Mouse (Mus musculus) ES-E14 (cell line): Measurements from ENCODE around the gene Iqcd. TPM values are rescaled to one million over a fixed set of nuclear protein-coding genes. Genes with fewer than 3 reads are reported as not detected.

ENCODE experiments used
- DNase-seq: peaks from one replicate; pipeline ENCODE4 v3.0.0-alpha.2; 2013; ENCODE audit warnings: low read depth, low spot score
- H3K27ac ChIP-seq: 2 replicates; pipeline ENCODE4 v1.5.1; 2012; ENCODE audit warnings: low read depth, mild to moderate bottlenecking, low read length, moderate library complexity, mixed read lengths; ENCODE audit not compliant: poor library complexity, insufficient read depth, severe bottlenecking
- H3K36me3 ChIP-seq: 2 replicates; pipeline ENCODE4 v1.6.1; 2012; ENCODE audit warnings: mild to moderate bottlenecking, low read length, moderate library complexity, mixed read lengths; ENCODE audit not compliant: control insufficient read depth, poor library complexity, insufficient read depth, severe bottlenecking
- H3K4me1 ChIP-seq, 2 experiments: fragments of 150-350 bp in 1 of 2; sonication (generic) in 1 of 2; 2 replicates each; pipeline ENCODE4 v1.6.1; 2012; ENCODE audit warnings: low read length in 2 of 2, mild to moderate bottlenecking in 1 of 2, mixed read lengths in 1 of 2; ENCODE audit not compliant: control insufficient read depth in 2 of 2, insufficient read depth in 2 of 2, poor library complexity in 1 of 2
- H3K4me3 ChIP-seq, 2 experiments: fragments of 150-350 bp in 1 of 2; sonication (generic) in 1 of 2; 2 replicates each; pipeline ENCODE4 v1.5.1; 2012; ENCODE audit warnings: low read length in 2 of 2, low read depth in 1 of 2, mild to moderate bottlenecking in 1 of 2, mixed read lengths in 1 of 2; ENCODE audit not compliant: insufficient read depth in 1 of 2, poor library complexity in 1 of 2, severe bottlenecking in 1 of 2
- H3K9ac ChIP-seq: 2 replicates; pipeline ENCODE4 v1.6.1; 2012; ENCODE audit warnings: low read depth, mild to moderate bottlenecking, low read length, mixed read lengths; ENCODE audit not compliant: poor library complexity, insufficient read depth, severe bottlenecking
- H3K9me3 ChIP-seq: fragments of 150-350 bp; sonication (generic); 2 replicates; pipeline ENCODE4 v1.6.1; 2012; ENCODE audit warnings: low read depth, mild to moderate bottlenecking, low read length; ENCODE audit not compliant: control insufficient read depth, insufficient read depth
- CHD2 ChIP-seq: IDR thresholded peaks from 2 replicates; pipeline ENCODE4 v1.6.1; 2014; ENCODE audit warnings: mild to moderate bottlenecking, low read depth, low read length, inconsistent platforms
- HCFC1 ChIP-seq: IDR thresholded peaks from 2 replicates; pipeline ENCODE4 v1.6.1; 2012; ENCODE audit warnings: low read length, inconsistent platforms, borderline replicate concordance; ENCODE audit not compliant: insufficient read depth
- MAFK ChIP-seq: IDR thresholded peaks from 2 replicates; pipeline ENCODE4 v1.6.1; 2014; ENCODE audit warnings: mild to moderate bottlenecking, low read depth, low read length, inconsistent platforms; ENCODE audit not compliant: insufficient read depth
- ZC3H11A ChIP-seq: IDR thresholded peaks from 2 replicates; pipeline ENCODE4 v1.6.1; 2012; ENCODE audit warnings: low read depth, mild to moderate bottlenecking, inconsistent platforms, low read length, borderline replicate concordance
- ZNF384 ChIP-seq: IDR thresholded peaks from 2 replicates; pipeline ENCODE4 v1.6.1; 2012; ENCODE audit warnings: low read depth, low read length, inconsistent platforms
- in situ Hi-C, 2 experiments: fragments of 600-800 bp; cut with MboI; formaldehyde crosslinking; loops; one replicate each; pipeline ENCODE4 v1.15.1; 2025; ENCODE audit warnings: low sequenced_read_pairs in 2 of 2, inconsistent platforms in 1 of 2; ENCODE audit not compliant: unreplicated experiment in 2 of 2
- total RNA-seq: library from RNA; depleted of rRNA; stranded (reverse); fragments of 300-350 nt; gene quantifications from 2 replicates; pipeline ENCODE4 v1.2.3, GENCODE M21; 2012

Iqcd gene
- total RNA-seq, 1 experiment = not detected

DNA sequence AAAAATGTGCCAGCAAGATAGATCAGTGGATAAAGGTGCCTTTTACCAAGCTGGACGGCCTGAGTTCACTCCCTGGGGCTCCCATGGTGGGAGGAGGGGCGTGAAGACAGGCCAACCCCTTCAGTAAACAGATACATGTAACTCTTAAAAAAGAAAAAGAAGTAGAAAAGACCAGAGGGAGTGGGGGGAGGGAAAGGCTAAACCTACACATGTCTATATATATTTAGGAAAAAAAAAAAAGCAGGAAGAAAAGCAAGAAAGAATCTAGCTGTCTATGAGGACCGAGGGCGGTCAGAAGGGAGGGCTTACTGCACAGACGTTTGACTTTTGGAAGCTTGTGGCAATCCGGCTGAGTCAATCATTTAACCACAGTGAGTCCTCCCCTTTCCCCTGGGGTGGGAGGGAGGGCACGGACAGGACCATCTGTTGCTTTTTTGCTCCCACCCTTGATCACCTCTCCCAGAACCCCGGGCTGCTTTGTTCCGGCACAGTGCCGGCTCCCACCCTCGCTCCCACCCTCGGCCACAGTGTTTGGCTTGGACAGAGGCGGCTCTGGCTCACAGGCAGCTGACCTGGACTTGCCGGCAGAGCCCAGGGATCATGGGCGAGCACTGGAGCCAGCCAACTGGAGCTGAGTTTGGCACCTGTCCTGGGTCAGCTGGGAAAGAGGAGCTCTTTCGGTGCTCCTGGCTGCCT is 28.1 kb upstream of the Iqcd start:
- no peaks in the 10 kb centered on the region for H3K9me3 ChIP-seq
- H3K27ac ChIP-seq = no peak overlapping the region; the same call in 1 of the 2 replicates
- peak overlapping the region; percentile 44; the same call in 1 of the 2 replicates for H3K9ac ChIP-seq
- peaks cover 6 to 37% of the 10 kb centered on the region in 2 experiments for H3K4me1 ChIP-seq
- no peak for TF ChIP-seq HCFC1
- TF ChIP-seq ZC3H11A = no peak
- no peak for TF ChIP-seq MAFK
- TF ChIP-seq CHD2 = no peak
- TF ChIP-seq ZNF384 = no peak
- 0 out of 4 replicates have a peak overlapping the region, but pooled peaks of 1 of the 2 experiments have one; percentile 0 for H3K4me3 ChIP-seq
- in situ Hi-C loops = no loop called here
- no peak for DNase-seq
- peaks cover 3% of the 10 kb centered on the region; the same call in 1 of the 2 replicates for H3K36me3 ChIP-seq

DNA sequence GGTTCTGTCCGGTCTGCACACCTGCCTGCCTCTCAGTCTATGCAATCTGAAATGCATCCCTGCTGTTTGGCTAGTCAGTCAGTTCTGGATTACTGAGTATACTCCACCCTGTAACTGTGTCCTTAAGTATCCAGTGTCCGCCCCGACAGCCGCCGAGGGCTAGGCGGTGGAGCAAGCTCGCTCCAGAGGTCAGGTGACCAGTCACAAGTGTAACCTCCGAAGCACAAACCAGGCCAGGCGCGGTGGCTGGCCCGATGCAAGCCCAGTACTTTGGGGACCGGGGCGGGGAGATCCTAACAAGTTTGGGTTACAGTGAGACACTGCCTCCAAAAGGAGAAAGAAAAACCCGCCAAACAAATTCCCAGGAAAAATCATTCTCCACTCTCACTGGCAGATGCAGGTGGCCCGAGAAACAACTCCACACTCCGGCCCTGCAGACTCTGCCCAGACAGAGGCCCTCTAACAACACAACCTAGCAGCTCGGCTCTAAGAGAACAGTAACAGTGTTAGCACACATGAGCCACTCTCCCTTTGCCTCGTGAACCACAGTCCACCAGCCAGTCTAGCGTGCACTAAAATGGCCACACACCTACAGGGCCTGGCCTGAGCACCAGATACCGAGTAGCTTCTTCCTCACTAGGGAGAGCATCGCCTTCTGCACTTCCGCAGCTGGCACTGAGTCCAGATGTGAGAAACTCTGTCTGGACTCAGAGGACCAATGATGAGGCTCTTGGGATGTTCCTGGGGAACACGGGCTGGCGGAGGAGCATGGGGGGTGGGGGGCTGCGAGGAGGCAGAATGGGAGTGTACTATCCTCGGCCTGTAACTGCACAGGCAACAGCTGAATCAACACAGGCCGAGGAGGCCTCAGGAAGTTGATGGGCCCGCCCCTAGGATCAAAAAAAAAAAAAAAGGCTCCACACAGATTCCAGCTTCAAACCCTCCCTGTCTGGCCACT is 25.6 kb upstream of the Iqcd start:
- H3K4me1 ChIP-seq = peaks cover 6 to 27% of the 10 kb centered on the region in 2 experiments
- peak overlapping the region; percentile 89 for H3K27ac ChIP-seq
- TF ChIP-seq MAFK (no peak), ZNF384 (peak; percentile 96)
- in situ Hi-C loops = no loop called here
- no peaks in the 10 kb centered on the region for H3K9me3 ChIP-seq
- no peaks in the 10 kb centered on the region for H3K36me3 ChIP-seq
- DNase-seq = peak; percentile 69
- H3K9ac ChIP-seq = peak overlapping the region; percentile 42
- peak overlapping the region; percentile 3 to 39; a peak in 3 of 4 replicates for H3K4me3 ChIP-seq

DNA sequence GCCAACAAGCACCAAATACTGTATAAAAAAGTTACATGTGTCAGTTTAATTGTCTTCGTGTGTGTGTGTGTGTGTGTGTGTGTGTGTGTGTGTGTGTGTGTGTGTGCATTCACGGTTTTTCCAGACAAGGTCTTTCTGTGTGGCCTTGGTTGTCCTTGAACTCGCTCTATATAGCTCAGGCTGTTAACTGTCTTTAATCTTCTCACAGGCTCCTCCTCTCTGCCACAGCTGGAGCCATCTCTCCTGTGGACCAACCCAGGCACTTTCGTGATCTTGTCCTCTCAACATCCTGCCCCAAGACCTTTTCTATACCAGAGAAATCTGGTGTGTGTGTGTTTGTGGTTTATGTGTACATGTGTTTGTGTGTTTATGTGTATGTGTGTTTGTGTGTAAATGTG is 24.9 kb upstream of the Iqcd start:
- in situ Hi-C loops = no loop called here
- Histone ChIP-seq H3K36me3 (no peaks in the 10 kb centered on the region), H3K9me3 (no peaks in the 10 kb centered on the region), H3K9ac (no peak overlapping the region), H3K4me1 (peaks cover 6 to 21% of the 10 kb centered on the region in 2 experiments), H3K27ac (no peak overlapping the region; the same call in 1 of the 2 replicates), H3K4me3 (peak overlapping the region in 1 of 2 experiments; percentile 3; a peak in 1 of 4 replicates)
- DNase-seq = no peak
- TF ChIP-seq CHD2 = no peak
- no peak for TF ChIP-seq MAFK
- no peak for TF ChIP-seq HCFC1
- no peak for TF ChIP-seq ZC3H11A
- no peak for TF ChIP-seq ZNF384

DNA sequence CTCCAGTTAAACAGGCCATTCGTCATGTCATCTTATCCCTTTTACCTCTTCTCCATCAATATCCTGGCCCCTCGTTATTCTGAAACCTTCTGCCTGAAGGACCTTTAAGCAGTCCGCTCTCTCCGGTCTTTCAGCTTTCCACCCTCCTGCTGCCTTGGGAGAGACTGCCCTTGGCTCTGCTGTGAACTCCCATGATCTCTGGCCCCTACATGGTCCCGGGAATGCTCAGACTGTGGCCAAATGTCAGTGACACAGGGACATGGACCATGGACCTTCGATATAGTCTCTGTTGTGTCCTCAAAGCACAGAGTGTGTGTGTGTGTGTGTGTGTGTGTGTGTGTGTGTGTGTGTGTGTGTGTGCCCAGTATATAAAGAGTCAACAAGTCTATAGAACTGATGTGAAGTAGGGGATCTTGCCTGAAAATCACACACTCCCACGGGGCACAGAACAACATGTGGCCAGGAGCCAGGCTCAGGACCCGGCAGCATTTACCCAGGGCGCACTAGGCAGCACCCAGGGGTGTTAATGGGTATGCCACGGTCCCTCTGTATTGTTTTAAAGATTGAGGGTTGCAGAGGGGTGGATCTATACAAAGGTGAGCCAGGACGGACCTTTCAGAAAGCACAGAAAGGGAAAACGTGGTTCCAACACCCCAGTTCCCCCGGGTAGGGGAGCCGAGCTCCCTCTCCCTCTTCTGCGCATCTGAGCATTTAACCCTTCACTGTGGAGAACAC is 23.5 kb upstream of the Iqcd start:
- Histone ChIP-seq H3K4me1 (peaks cover 6 to 11% of the 10 kb centered on the region in 2 experiments), H3K27ac (no peak overlapping the region), H3K36me3 (no peaks in the 10 kb centered on the region), H3K9ac (no peak overlapping the region), H3K9me3 (no peaks in the 10 kb centered on the region), H3K4me3 (no peak overlapping the region)
- TF ChIP-seq MAFK = no peak
- no peak for TF ChIP-seq ZC3H11A
- no peak for TF ChIP-seq CHD2
- TF ChIP-seq HCFC1 = no peak
- TF ChIP-seq ZNF384 = no peak
- DNase-seq = no peak
- in situ Hi-C loops = no loop called here
